Mouse (Mus musculus): ENCODE measurements at regions not wholly inside any gene's neighbourhood (a gene's known extent, or its start where the extent isn't known, plus 50 kb on each side); places are given as distances from the start of the nearest gene placed in this dataset.

DNA sequence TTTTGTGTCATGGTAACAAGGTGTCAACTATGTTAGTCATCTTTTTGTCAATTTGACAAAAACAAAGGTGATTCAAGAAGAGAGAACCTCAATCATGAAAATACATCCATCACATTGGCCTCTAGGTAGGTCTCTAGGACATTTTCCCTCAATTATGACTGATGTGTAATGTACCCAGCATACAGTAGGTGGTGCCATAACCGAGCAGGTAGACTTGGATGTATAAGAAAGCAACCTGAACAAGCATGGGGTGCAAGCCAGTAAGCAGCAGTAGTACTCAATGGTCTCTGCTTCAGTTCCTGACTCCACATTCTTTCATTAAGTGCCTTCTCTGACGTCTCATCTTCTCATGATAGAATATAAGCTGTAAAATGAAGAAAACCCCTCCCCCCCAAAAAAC is 463.8 kb downstream of the Tmem161b start:
- Histone ChIP-seq H3K27me3 (ENCODE audit: low read depth, poor library complexity, severe bottlenecking) (no peaks in the 10 kb centered on the region), H3K36me3 (no peaks in the 10 kb centered on the region), H3K9me3 (replicated peaks) (no peaks in the 10 kb centered on the region), H3K4me3 (no peak overlapping the region), H3K27ac (no peak overlapping the region), H3K4me1 (no peaks in the 10 kb centered on the region)
- 63% methylated on average over 2 of the region's 2 CpGs for WGBS
- DNase-seq (ENCODE audit: low spot score), result no peak

DNA sequence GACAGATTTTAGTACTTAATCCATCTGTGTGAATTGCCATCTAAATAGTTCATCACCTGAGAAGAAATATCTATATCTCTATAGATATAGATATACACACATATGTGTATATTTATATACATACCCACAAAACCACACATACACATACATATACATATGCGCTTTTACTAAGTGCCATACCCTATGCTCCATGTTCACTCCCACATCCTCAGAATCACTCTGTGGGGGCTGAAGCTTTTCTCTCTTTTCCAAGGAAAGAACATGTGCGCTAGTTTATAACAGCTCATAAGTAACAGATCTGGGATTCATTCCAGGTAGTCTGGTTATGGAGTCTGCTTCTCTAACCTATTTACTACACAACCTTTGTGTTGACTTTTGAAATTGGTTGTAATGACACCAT is 471.4 kb downstream of the Tmem161b start:
- DNase-seq (ENCODE audit: low spot score), result no peak
- WGBS, result 93% methylated on average over 2 of the region's 2 CpGs
- Histone ChIP-seq H3K9me3 (replicated peaks) (no peaks in the 10 kb centered on the region), H3K27me3 (ENCODE audit: low read depth, poor library complexity, severe bottlenecking) (no peaks in the 10 kb centered on the region), H3K27ac (no peak overlapping the region), H3K4me3 (no peak overlapping the region), H3K36me3 (no peaks in the 10 kb centered on the region), H3K4me1 (no peaks in the 10 kb centered on the region)

GRCm38 (mm10) chr13:84698472-84699080 is 476.5 kb downstream of the Tmem161b start:
- 73% methylated on average over 3 of the region's 3 CpGs for WGBS
- no peak for DNase-seq (ENCODE audit: low spot score)

DNA sequence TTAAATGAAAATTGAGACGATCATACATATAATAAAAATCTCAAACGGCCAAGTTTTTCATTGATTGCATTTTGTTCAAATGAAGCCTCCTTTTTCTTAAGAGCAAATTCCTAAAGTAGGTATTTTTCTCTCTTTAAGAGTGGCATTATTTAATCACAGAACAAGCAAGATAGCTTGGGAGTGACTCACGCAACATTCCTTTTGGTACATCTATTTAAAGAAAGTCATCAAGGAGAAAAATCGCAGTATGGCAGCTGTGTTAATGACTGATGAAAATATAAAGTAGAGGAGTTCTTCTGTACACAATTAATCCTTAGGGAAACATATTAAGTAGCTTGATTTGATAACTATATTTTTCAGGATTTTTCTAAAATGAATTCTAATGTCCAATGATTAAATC is 448.0 kb upstream of the Ccnh start:
- no peaks in the 10 kb centered on the region for H3K4me1 ChIP-seq
- DNase-seq (ENCODE audit: low spot score), result no peak
- H3K27me3 ChIP-seq (ENCODE audit: low read depth, poor library complexity, severe bottlenecking), result no peaks in the 10 kb centered on the region
- H3K36me3 ChIP-seq, result no peaks in the 10 kb centered on the region
- 91% methylated on average over 4 of the region's 4 CpGs for WGBS
- no peak overlapping the region for H3K4me3 ChIP-seq
- H3K9me3 ChIP-seq (replicated peaks), result no peaks in the 10 kb centered on the region
- no peak overlapping the region for H3K27ac ChIP-seq

More at GRCm38 (mm10) chr13:84698472-84699080, 476.5 kb downstream of the Tmem161b start:
- H3K9me3 ChIP-seq (replicated peaks), result no peaks in the 10 kb centered on the region
- H3K27ac ChIP-seq, result no peak overlapping the region
- H3K27me3 ChIP-seq (ENCODE audit: low read depth, poor library complexity, severe bottlenecking), result no peaks in the 10 kb centered on the region
- H3K4me1 ChIP-seq, result no peaks in the 10 kb centered on the region
- no peaks in the 10 kb centered on the region for H3K36me3 ChIP-seq
- H3K4me3 ChIP-seq, result no peak overlapping the region

DNA sequence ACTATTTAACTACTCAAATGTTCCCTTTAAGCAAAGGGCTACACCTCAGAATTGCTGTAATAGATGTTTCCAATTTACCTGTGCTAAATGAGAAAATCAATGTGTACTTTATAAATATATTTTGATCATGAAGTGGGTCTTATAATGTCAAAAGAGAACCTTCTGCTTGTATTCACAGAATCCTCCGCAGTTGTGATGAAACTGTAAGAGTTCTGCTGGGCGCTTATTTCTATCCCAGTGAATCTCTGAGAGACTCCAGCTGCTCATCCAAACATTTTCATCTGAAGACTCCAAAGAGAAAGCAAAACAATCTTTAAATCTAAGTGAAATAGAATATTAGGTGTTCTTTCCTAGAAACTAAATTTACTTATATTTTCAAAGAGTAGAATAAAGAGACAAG is 440.9 kb upstream of the Ccnh start:
- WGBS, result 92% methylated on average over 2 of the region's 2 CpGs
- no peaks in the 10 kb centered on the region for H3K36me3 ChIP-seq
- H3K27me3 ChIP-seq (ENCODE audit: low read depth, poor library complexity, severe bottlenecking), result no peaks in the 10 kb centered on the region
- H3K4me3 ChIP-seq, result no peak overlapping the region
- DNase-seq (ENCODE audit: low spot score), result no peak
- H3K4me1 ChIP-seq, result no peaks in the 10 kb centered on the region
- H3K27ac ChIP-seq, result no peak overlapping the region
- H3K9me3 ChIP-seq (replicated peaks), result no peaks in the 10 kb centered on the region

- Histone ChIP-seq H3K4me3 (no peak overlapping the region), H3K4me1 (no peaks in the 10 kb centered on the region), H3K9me3 (replicated peaks) (no peaks in the 10 kb centered on the region), H3K36me3 (no peaks in the 10 kb centered on the region), H3K27ac (no peak overlapping the region), H3K27me3 (ENCODE audit: low read depth, poor library complexity, severe bottlenecking) (no peaks in the 10 kb centered on the region)
- DNase-seq (ENCODE audit: low spot score), result no peak
- 98% methylated on average over 1 of the region's 1 CpGs for WGBS
These were observed 440.0 kb upstream of the Ccnh start for GRCm38 (mm10) chr13:84749214-84749613.

DNA sequence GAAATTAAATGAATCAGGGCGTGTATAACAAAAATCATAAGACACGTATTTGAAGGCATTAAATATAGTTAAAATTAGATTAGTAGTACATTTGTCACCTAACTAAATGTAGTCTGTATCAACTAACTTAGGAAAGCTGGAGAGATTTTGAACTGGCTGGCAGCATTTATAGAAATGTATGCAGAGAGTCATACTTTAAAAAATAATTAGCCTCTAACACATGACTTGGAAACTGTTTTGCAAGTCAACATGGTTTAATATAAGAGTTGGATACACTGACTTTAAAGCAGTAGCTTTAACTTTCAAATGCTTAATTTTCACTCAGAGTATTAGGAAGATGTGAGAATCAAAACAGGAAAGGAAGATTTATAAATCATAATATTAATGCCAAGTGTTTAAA is 439.1 kb upstream of the Ccnh start:
- no peak overlapping the region for H3K27ac ChIP-seq
- no peaks in the 10 kb centered on the region for H3K4me1 ChIP-seq

GRCm38 (mm10) chr13:84751576-84752490 is 437.4 kb upstream of the Ccnh start:
- no peak overlapping the region for H3K27ac ChIP-seq
- H3K36me3 ChIP-seq, result no peaks in the 10 kb centered on the region
- no peak for DNase-seq (ENCODE audit: low spot score)
- no peaks in the 10 kb centered on the region for H3K4me1 ChIP-seq
- H3K27me3 ChIP-seq (ENCODE audit: low read depth, poor library complexity, severe bottlenecking), result no peaks in the 10 kb centered on the region
- H3K4me3 ChIP-seq, result no peak overlapping the region
- 74% methylated on average over 2 of the region's 2 CpGs for WGBS
- no peaks in the 10 kb centered on the region for H3K9me3 ChIP-seq (replicated peaks)

More for the DNA sequence above, 439.1 kb upstream of the Ccnh start:
- H3K27me3 ChIP-seq (ENCODE audit: low read depth, poor library complexity, severe bottlenecking), result no peaks in the 10 kb centered on the region
- H3K4me3 ChIP-seq, result no peak overlapping the region
- H3K9me3 ChIP-seq (replicated peaks), result no peaks in the 10 kb centered on the region
- no peak for DNase-seq (ENCODE audit: low spot score)
- WGBS, result 96% methylated on average over 2 of the region's 2 CpGs
- H3K36me3 ChIP-seq, result no peaks in the 10 kb centered on the region

DNA sequence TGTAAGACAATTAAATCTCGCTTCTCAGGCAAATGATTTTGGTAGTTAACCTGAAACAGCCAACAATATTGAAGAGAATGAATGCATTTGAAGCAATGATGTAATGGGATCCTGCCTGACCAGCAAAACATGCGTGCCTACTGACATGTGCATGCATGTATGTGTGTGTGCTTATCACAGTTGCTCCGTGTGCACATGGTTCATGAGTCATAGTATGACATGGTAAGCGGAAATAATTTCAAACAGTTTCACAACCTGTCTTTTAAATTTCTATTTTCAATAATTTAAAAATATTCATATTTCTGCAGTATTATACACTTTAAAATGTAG is 436.8 kb upstream of the Ccnh start:
- H3K9me3 ChIP-seq (replicated peaks), result no peaks in the 10 kb centered on the region
- no peak overlapping the region for H3K4me3 ChIP-seq
- H3K36me3 ChIP-seq, result no peaks in the 10 kb centered on the region
- H3K4me1 ChIP-seq, result no peaks in the 10 kb centered on the region
- no peaks in the 10 kb centered on the region for H3K27me3 ChIP-seq (ENCODE audit: low read depth, poor library complexity, severe bottlenecking)
- no peak overlapping the region for H3K27ac ChIP-seq
- DNase-seq (ENCODE audit: low spot score), result no peak
- 74% methylated on average over 4 of the region's 4 CpGs for WGBS

DNA sequence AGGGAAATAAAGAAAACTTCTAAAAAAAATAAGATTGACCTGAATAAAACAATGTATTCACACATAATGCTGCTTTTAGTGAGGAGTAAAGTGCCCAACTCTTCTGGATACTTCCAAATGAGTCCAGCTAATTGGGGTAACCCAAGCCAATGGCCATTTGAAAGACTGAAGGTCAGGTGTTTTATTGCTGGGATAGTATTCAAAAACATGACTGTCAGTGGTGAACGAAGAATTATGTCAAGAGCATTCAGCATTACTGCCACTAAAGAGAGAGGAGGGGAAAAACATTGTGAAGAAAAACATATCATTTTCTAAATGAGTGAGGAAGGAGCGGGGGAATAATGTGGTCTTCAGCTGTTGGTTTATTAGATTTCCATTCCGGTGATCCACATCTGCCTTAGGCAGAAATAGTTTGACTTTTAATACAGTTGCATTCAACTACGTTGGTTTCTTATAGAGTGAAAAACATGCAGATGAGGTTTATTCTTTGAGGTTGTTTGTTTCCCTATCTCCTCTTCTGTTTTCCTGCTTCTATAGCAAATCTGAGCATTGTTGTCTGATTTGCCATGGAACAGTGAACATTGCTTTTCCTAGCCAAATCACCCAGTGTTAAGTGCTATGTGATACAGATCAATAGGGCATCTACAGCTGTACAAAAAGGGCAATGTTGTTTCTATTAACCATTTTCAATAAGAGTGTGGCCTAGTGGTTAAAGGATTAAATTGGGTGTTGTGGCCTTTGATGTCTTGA is 435.3 kb upstream of the Ccnh start:
- DNase-seq (ENCODE audit: low spot score), result no peak
- Histone ChIP-seq H3K36me3 (no peaks in the 10 kb centered on the region), H3K9me3 (replicated peaks) (no peaks in the 10 kb centered on the region), H3K4me1 (no peaks in the 10 kb centered on the region), H3K27me3 (ENCODE audit: low read depth, poor library complexity, severe bottlenecking) (no peaks in the 10 kb centered on the region), H3K27ac (no peak overlapping the region), H3K4me3 (no peak overlapping the region)
- 85% methylated on average over 4 of the region's 4 CpGs for WGBS

DNA sequence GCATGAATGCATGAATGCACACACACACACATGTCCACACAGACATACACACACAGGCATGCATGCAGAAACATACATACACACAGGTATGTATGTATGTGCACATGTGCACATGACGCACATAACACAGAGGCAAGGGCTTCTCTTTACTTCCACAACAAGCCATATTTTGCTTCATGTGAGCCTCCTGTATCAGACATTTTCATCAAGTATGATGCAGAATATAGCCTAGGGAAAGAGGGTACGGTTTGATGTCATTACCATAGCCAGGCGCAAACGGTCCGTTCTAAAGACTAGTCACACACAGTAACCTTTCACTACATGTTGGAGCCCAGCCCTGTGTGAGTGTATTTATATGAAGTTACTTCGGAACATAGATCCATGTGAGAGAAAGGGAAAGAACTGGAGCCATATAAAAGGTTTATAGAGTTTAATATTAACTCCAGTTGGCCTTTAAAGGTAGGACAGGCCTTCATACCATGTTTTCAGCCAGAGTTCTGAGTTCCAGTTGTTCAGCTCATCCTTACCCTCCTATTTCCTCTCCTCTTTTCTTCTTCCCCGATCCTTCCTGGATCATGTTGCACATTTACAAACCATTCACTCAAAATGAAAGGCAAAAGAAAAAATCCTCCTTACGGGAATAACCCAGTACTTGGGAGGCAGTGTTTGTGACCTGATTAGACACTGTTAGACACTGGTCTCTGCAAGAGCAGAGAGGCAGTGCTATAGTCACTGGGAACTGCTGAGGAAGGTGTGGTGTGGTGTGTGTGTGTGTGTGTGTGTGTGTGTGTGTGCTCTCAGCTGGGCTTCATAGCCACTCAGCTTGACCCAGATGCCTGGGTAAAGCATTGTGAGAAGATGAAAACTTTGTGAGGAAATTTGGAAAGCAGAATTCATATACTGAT is 434.1 kb upstream of the Ccnh start:
- Histone ChIP-seq H3K4me3 (no peak overlapping the region), H3K9me3 (replicated peaks) (no peaks in the 10 kb centered on the region), H3K27me3 (ENCODE audit: low read depth, poor library complexity, severe bottlenecking) (no peaks in the 10 kb centered on the region), H3K4me1 (no peaks in the 10 kb centered on the region), H3K36me3 (no peaks in the 10 kb centered on the region), H3K27ac (no peak overlapping the region)
- 91% methylated on average over 8 of the region's 8 CpGs for WGBS
- DNase-seq (ENCODE audit: low spot score), result no peak

DNA sequence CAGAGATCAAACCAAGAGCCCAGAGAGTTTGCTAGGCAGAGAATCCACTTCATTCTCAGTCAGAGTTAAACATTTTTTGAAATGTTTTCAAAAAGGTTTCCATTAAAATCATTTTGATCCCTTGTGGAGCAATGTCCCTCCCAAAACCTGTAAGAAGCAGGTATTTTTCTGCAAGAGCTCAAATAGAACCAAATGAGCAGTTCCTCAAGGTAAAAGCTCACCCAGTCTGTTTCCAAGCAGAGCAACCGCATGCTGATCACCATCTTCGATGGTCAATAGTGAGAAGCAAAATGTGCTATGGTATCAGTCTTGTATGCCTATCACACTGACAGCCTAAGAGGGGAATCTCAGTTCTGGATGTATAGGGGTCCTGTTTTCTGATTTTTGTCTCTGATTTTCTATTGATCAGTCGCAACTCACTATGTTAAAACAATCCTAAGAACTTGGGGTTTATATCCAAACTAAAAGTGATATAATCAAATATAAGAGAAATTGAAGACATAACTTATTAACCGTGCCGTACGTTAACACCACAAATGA is 432.3 kb upstream of the Ccnh start:
- Histone ChIP-seq H3K27me3 (ENCODE audit: low read depth, poor library complexity, severe bottlenecking) (no peaks in the 10 kb centered on the region), H3K36me3 (no peaks in the 10 kb centered on the region), H3K27ac (no peak overlapping the region), H3K4me1 (no peaks in the 10 kb centered on the region), H3K4me3 (no peak overlapping the region), H3K9me3 (replicated peaks) (no peaks in the 10 kb centered on the region)
- 95% methylated on average over 6 of the region's 6 CpGs for WGBS
- no peak for DNase-seq (ENCODE audit: low spot score)

Data from limb, embryonic 10.5 days (tissue).